Mouse (Mus musculus) ovary, adult 18-20 months (tissue): ENCODE results near the gene Fbxl17.

ENCODE experiments used
- DNase-seq: peaks from one replicate; pipeline ENCODE4 v3.0.0; 2022; ENCODE audit warnings: low spot score, mixed read lengths

The Fbxl17 gene

DNA sequence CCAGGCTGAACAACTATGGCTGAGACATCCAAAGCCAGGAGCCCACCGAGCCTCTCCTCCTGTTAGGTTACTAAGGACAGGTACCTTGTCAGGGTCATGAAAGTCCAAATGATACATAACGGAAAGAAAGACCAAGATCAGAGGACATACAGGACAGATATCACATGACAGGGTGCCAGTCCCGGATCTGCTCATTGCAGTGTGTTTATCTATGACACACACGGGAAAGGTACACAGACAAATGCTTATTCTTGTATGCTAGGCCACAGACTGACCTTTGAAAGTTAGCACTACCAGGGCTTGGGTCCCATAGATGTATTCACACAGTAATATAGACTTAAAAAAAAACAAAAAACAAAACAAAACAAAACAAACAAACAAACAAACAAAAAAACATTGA, 404.8 kb downstream of the Fbxl17 start:
- no peak for DNase-seq

DNA sequence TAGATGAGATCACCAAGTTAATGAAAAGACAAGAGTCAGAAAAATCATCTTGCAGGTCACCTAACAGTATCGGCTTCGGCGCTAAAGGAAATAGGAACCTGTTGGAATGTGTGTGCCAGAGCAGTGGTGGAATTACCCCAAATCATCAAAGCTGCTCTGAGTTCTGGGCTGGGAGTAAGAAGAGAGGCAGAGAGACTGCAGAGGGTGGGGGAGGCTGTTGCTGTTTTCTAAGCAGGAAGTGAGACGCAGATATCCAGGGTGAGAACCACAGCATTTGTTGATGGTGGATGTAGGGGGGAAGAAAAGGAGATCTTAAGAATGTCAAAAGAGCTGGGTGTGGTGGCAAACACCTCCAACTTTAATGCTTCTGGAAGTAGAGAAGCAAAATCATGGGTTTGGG, 406.6 kb downstream of the Fbxl17 start:
- DNase-seq = no peak

GRCm38 (mm10) chr17:63092774-63093173, 407.0 kb downstream of the Fbxl17 start:
- DNase-seq = no peak

GRCm38 (mm10) chr17:63090112-63090511, 409.7 kb downstream of the Fbxl17 start:
- no peak for DNase-seq

DNA sequence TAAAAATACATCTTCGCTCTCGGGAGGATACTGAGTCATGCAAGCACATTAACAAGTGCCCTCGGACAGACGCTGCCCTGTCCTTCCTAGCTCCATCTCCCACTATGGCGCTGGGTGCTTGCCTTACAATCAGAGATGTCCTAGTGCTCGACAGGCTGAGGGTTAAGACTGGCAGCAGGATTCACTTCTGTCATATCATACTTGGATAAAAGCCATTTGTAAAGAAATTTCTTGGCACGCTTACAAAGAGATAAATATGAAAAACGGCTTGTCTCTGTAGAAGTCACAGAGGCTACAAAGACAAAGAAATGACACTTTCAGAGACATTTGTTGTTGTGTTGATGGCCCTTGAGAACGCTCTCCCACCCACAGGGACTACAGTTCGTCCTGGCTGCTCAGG, 412.6 kb downstream of the Fbxl17 start:
- no peak for DNase-seq

DNA sequence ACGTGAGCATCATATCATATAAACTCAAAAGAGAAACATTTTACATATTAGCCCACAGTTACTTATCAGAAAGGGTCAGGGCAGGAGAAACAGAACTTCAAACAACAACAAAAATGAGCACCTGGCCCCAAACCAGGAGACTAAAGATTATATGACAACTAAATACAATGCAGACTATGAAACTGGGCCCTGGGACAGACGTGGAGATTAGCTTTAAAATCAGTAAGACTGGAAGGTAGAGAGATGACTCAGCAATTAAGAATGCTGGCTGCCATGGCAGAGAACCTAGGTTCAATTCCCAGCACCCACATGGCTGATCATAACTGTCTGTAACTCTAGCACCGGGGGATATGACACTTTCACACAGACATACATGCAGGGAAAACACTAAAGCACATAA, 413.3 kb downstream of the Fbxl17 start:
- no peak for DNase-seq

- DNase-seq = no peak
Observed at GRCm38 (mm10) chr17:63085227-63085626, 414.6 kb downstream of the Fbxl17 start.

DNA sequence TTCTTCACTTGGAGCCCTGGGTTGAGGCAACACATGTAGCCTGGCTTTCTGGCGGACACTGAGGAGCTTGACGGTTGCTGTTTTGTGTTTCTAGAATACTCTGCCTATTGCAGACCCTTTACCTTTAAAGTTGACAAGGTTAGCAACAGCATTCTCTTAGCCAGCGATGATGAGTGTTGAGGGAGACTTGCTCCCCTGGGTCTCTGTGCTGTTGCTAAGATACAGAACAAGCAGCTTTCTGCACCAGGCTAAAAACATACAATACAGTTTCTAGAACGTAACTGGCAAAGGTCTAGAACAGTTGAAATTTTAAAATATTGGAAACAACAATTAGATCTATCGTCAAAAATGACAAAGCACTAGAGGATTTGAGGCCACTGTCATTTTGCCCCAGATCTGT, 420.7 kb downstream of the Fbxl17 start:
- no peak for DNase-seq

DNA sequence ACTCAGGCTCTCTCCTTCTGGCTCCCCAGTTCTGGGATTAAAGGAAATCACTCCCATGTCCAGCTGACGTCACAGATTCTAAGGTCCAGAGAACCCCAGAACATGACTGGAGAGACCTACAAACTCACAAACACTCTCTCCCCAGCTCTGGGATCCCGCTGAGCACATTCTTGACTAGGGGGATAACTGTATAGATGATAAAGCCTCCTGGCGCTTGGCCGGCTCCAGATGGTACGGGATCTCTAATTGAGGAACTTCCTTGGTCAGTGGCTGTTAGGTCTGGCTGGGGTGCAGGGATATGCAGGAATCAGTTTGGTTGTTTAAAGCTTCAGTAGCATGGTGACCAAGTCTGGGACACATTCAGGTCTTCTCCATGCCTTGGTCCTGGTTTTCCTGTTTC, 422.3 kb downstream of the Fbxl17 start:
- DNase-seq = no peak

DNA sequence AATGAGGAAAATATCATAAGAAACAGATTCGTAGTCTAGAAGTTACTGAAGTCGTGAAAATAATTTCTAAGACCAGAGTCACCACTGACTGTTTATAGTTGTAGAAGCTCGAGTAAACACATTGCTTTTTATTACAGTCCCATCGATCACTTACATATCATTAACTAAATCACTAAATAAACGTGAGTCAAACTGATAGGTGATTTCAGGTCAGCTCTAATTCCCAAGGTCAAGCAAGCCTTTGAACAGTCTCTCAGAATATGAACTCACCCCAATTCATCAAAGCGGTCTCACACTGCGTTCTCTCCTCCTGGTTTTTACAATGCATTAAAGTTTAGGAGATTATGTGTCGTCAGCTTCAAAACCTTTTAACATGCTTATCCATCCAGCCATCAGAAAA, 423.2 kb downstream of the Fbxl17 start:
- DNase-seq = no peak

DNA sequence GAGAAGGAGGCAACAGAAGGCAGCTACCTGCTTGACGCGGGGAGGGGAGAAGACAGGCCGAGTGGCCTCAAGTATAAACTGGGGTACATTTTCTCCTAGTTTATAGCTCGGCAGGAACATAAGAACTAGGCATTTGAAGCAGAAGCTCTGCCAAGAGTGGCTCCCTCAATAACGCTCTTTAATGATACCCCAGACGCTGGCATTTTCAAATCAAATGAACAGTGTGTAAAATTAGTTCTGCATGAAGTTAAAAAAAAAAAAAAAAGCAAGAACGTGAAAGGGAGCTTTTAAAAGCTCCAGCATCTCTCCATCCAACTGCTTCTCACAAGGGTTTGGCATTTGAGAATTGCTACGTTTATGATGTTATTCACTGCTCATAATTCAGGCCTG, 423.8 kb downstream of the Fbxl17 start:
- no peak for DNase-seq

GRCm38 (mm10) chr17:63075091-63076036, 424.5 kb downstream of the Fbxl17 start:
- DNase-seq = no peak

DNA sequence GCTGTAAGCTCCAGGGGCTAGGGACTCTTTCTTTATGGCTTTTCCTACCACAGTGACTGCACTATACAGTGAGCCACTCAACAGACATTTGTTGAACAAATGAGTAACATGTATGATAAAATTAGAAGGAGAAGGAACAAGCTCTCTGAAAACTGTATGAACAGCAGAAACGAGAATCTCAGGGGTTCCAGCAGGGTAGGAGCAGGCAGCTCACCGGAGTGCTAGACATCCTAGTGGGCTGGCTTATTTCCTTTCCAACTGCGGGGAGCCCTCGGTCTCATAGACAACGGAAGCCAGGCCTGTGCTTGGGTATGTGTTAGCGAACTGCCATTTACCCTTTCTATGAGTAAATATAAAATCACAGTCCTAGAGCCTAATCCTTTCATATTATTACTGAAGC, 426.5 kb downstream of the Fbxl17 start:
- no peak for DNase-seq

GRCm38 (mm10) chr17:63071134-63071923, 428.5 kb downstream of the Fbxl17 start:
- DNase-seq = no peak

- DNase-seq = no peak
Observed at GRCm38 (mm10) chr17:63070161-63070761, 429.6 kb downstream of the Fbxl17 start.

DNA sequence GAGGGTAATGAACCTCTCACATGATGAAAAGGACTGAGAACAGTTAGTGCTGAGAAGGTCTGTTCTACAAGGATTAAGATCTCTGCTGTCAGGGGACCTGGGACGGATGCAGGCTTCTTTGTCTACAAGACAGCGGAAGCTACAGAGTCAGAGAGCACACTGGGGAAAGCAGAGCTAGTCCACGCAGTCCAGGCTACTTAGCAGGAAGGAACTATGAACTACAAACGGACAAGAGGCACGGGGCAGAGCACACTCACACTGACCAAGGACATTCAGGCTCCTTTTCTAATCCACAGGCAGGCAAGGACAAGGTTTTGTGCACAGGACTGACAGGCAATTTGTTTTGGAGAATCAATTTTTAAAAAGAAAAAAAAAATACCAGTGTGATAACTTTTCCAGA, 437.0 kb downstream of the Fbxl17 start:
- no peak for DNase-seq

GRCm38 (mm10) chr17:63061786-63062185, 438.0 kb downstream of the Fbxl17 start:
- DNase-seq = no peak

- no peak for DNase-seq
Observed at GRCm38 (mm10) chr17:63060814-63061213, 439.0 kb downstream of the Fbxl17 start.

DNA sequence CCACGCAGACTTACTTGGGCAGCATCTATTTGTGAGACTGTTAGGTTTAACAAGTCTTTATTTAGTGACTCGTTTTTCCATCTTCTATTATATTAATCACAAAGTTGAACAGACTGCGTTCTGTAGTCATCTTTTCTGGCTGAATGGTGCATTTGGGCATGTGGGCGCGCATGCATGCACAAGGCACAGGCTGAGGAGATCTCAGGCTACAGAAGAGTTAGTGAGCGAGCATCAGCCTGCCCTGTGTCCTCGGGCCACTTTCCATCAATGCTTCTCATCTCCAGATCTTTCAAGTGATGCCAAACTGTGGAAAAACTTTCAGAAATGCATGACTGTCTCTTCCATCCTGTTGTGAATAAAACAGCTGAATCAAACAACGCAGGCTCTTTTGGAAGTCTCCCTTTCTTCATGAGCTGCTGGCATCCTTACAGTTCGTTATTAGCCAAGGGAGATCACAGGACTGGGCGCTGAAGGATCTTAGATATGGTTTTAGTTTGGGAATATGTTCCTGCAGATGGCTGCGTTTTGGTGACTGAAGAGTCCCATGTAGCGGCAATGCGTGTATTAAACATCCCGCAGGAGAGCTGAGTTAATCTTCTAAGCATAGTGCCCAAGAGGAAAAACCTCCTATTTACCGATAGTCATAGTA, 442.0 kb downstream of the Fbxl17 start:
- no peak for DNase-seq

DNA sequence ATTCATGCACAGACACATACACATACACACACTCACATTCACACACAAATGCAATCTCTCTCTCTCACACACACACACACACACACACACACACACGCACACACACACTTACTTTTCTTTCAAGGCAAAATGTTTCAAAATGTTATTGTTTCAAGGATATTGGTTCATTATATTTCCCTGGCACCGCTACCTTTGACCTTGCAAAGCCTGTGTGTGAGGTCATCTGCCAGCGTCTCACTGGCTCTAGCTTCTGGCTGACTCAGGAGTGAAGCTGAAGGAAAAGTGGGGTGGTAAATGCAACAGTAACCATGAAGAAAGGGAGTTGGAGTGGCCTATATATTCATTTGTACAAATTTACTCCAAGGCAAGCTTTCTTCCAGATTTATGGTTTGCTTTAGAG, 442.8 kb downstream of the Fbxl17 start:
- no peak for DNase-seq

DNA sequence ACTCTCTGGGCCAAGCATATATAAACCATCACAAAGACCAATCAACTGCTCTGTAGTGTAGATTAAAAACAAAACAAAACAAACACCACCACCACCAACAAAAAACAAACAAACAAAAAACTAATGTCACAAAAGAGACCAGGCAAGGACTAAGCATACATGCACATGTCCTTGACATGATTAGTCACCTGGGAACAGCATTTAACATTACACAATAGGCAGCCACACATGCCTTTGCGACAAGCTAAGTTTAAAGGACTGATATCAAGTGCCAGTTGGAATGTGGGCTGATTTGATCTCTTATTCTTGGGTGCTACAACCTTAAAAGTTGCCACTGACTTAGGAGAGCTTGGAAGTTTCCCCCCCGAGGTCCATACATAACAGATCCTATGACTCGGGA, 446.5 kb downstream of the Fbxl17 start:
- no peak for DNase-seq

DNA sequence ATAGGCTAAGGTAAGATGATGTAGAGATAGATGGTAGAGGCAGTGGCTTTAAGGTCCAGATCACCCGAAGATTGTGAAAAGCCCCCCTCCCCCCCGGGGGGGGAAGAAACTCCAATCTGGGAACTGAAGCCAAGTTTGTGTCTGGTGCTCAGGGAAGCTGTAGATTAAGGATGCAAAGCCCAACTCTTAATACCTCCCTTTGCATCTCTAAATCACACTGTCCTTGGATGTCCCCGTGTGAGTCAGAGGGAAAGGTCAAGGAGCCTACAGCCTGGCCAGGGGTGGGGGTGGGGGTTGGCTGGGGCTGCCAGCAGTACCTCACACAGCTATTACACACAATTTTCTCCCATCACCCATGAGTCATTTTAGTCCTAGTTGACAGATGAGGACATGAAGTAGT, 453.4 kb downstream of the Fbxl17 start:
- DNase-seq = no peak
